Mouse (Mus musculus) G1E (cell line): ENCODE measurements at regions not wholly inside any gene's neighbourhood (a gene's known extent, or its start where the extent isn't known, plus 50 kb on each side); places are given as distances from the start of the nearest gene placed in this dataset.

Source experiments
- CTCF ChIP-seq: IDR thresholded peaks from 2 replicates; pipeline ENCODE4 v1.5.1; 2012; ENCODE audit warnings: low read depth, low read length, inconsistent platforms, mixed read lengths
- GATA1 ChIP-seq: IDR thresholded peaks from 2 replicates; pipeline ENCODE4 v1.6.1; 2012; ENCODE audit warnings: borderline replicate concordance, low read length, inconsistent platforms, mixed read lengths
- GATA2 ChIP-seq: IDR thresholded peaks from 2 replicates; pipeline ENCODE4 v1.6.1; 2012; ENCODE audit warnings: low read depth, low read length, inconsistent platforms, borderline replicate concordance

GRCm38 (mm10) chr10:91583204-91583603 lies 402.1 kb upstream of the Tmpo start:
- TF ChIP-seq CTCF (no peak), GATA2 (no peak), GATA1 (no peak)
